Mouse (Mus musculus) forebrain, embryonic 11.5 days (tissue): ENCODE data around the gene Zfr2. TPM values are rescaled to one million over a fixed set of nuclear protein-coding genes. Genes with fewer than 3 reads are reported as not detected.

Experiments used
- ATAC-seq: fragments of 200-750 bp; cut with Nextera tagmentation; replicated peaks from 2 replicates; pipeline ENCODE4 v1.8.0; 2017; ENCODE audit warnings: moderate TSS enrichment; ENCODE audit not compliant: low FRiP score
- DNase-seq: peaks from one replicate; pipeline ENCODE4 v3.0.0-alpha.2; 2017; ENCODE audit warnings: low spot score
- H3K27ac ChIP-seq: fragments of 300-500 bp; sonication (generic); 2 replicates; pipeline ENCODE4 v1.5.1; 2014; ENCODE audit warnings: low read depth, low read length
- H3K27me3 ChIP-seq: fragments of 300-500 bp; sonication (generic); 2 replicates; pipeline ENCODE4 v1.6.1; 2014; ENCODE audit warnings: mild to moderate bottlenecking, low read length, mixed read lengths; ENCODE audit not compliant: control insufficient read depth, insufficient read depth
- H3K36me3 ChIP-seq: fragments of 300-500 bp; sonication (generic); 2 replicates; pipeline ENCODE4 v1.6.1; 2014; ENCODE audit warnings: mild to moderate bottlenecking, low read length, moderate library complexity, mixed read lengths; ENCODE audit not compliant: control insufficient read depth, insufficient read depth
- H3K4me1 ChIP-seq: fragments of 300-500 bp; sonication (generic); replicated peaks from 2 replicates; pipeline ENCODE4 v1.6.1; 2014; ENCODE audit warnings: low read length, mixed read lengths; ENCODE audit not compliant: control insufficient read depth, insufficient read depth
- H3K4me2 ChIP-seq: fragments of 300-500 bp; sonication (generic); 2 replicates; pipeline ENCODE4 v1.6.1; 2014; ENCODE audit warnings: low read depth, mild to moderate bottlenecking, low read length, moderate library complexity, mixed read lengths; ENCODE audit not compliant: severe bottlenecking
- H3K4me3 ChIP-seq: fragments of 300-500 bp; sonication (generic); 2 replicates; pipeline ENCODE4 v1.5.1; 2014; ENCODE audit warnings: low read depth, low read length
- H3K9ac ChIP-seq: fragments of 300-500 bp; sonication (generic); 2 replicates; pipeline ENCODE4 v1.6.1; 2014; ENCODE audit warnings: low read length
- H3K9me3 ChIP-seq: fragments of 300-500 bp; sonication (generic); 2 replicates; pipeline ENCODE4 v1.6.1; 2016; ENCODE audit warnings: low read length, mixed read lengths; ENCODE audit not compliant: control insufficient read depth
- WGBS: fragments of 180-500 bp; shearing (Covaris S2); extraction: QIAGEN DNeasy Blood & Tissue Kit; methylation state at CpG from one replicate; pipeline ENCODE4 v1.1.7; 2014; 5-methylcytosine and 5-hydroxymethylcytosine counted together
- polyA plus RNA-seq: library from polyadenylated mRNA; unstranded; fragments of >200 nt; fragmentation: Nextera tagmentation; extraction: Ambion mirVana; gene quantifications from 2 replicates; pipeline ENCODE4 v1.2.1, GENCODE M21; 2014

The Zfr2 gene
- 5.3 and 6.4 TPM in 2 replicates for polyA plus RNA-seq

DNA sequence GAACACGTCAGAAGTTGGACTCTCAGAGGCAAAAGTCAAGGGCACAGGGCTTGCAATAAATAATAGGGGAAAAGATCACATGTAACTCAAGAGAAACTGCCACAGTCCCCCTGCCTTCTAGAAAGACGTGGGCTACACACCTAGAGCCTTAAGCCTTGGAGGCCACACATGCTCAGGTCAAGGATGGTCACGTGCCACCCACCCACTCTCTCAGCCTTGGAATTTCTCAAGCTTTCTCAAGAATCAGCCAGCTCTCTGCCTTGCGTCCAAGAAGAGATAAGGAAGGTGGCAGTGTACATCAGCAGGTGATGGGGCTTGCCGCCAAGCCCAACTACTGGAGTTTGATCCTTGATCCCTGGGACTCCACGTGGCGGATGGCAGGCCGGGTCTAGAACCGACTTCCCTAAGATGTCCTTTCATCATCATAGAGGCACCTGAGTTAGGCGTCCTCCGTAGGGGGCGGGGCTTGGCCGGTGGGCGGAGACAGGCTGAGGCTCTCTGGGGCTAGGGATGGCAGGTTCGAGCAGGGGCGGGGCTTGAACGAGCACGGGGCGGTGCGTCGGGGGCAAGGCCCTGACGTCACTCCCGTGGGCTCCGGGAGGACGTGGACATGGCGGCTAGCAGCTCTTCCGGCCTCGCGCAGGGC is at the start of gene Zfr2:
Gene Zfr2, plus strand, starts transcription at position 576 of the 646 bp plus-strand sequence.
- Histone ChIP-seq H3K9me3 (no peaks in the 10 kb centered on the region), H3K27ac (no peak within 1 kb of the TSS), H3K9ac (peak within 1 kb of the TSS; percentile 78), H3K4me1 (peaks cover 7% of the 10 kb centered on the region; the same call in 1 of the 2 replicates), H3K36me3 (no peaks in the 10 kb centered on the region), H3K27me3 (no peaks in the 10 kb centered on the region; the same call in 1 of the 2 replicates), H3K4me2 (peak within 1 kb of the TSS; percentile 56), H3K4me3 (peak within 1 kb of the TSS; percentile 75)
- peak; percentile 79 for ATAC-seq
- DNase-seq: peak; percentile 93
- whole genome bisulfite sequencing: 8% methylated on average over 29 of the region's 29 CpGs

DNA sequence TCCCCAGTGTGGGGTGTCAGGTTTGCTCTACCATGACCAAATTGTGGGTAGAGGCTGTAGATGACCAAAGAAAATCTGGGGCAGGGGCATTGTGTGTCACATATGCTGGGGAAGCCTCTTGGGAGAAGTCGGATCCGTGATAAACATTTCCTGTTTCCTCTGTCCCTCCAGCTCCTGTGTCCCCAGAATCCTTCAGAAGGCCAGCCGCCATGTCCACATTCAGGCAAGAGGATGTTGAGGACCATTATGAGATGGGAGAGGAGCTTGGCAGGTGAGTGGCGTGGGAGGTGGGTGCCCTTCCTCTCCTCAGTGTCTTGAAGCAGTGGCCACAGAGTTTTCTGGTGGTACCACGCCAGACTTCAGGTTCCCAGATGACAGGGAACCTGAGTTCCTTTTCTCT is 49.1 kb upstream of the Zfr2 start, which contains the start of gene 4930442H23Rik:
Gene 4930442H23Rik, minus strand, starts transcription at position 45 of the 400 bp plus-strand sequence.
- H3K4me2 ChIP-seq: peak within 1 kb of the TSS; percentile 68
- H3K36me3 ChIP-seq: peaks cover 32% of the 10 kb centered on the region
- peak within 1 kb of the TSS; percentile 66 for H3K4me3 ChIP-seq
- H3K9ac ChIP-seq: peak within 1 kb of the TSS; percentile 69
- DNase-seq (no peak), ATAC-seq (no peak)
- H3K9me3 ChIP-seq: no peaks in the 10 kb centered on the region
- peaks cover 11% of the 10 kb centered on the region for H3K4me1 ChIP-seq
- WGBS: 88% methylated on average over 5 of the region's 5 CpGs
- H3K27ac ChIP-seq: peak within 1 kb of the TSS; percentile 59
- H3K27me3 ChIP-seq: no peaks in the 10 kb centered on the region

DNA sequence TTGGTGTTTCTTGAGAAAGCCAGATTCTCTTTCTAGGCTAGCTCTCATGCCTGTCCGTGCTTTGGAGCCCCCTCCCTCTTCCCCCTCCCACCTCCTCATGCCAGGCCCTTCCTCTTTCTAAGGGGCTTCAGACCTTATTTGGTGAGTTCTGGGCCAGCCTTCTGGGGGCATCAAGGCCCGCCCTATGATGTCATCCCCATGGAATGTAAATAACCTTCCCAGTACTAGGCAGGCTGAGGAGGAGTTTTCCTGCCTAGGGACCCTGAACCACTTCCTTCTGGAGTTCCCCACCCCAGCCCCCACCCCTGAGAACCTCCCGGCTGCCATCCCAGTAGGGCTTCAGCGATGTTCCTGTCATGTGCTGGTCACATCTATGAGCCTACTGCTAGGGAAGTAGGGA is 48.2 kb upstream of the Zfr2 start:
- H3K9ac ChIP-seq: no peak overlapping the region
- H3K4me3 ChIP-seq: no peak overlapping the region
- no peak overlapping the region for H3K27ac ChIP-seq
- peaks cover 22% of the 10 kb centered on the region for H3K36me3 ChIP-seq
- peaks cover 9% of the 10 kb centered on the region for H3K4me1 ChIP-seq
- H3K4me2 ChIP-seq: no peak overlapping the region
- 78% methylated on average over 4 of the region's 4 CpGs for WGBS
- H3K9me3 ChIP-seq: no peaks in the 10 kb centered on the region
- DNase-seq (no peak), ATAC-seq (no peak)
- H3K27me3 ChIP-seq: no peaks in the 10 kb centered on the region

DNA sequence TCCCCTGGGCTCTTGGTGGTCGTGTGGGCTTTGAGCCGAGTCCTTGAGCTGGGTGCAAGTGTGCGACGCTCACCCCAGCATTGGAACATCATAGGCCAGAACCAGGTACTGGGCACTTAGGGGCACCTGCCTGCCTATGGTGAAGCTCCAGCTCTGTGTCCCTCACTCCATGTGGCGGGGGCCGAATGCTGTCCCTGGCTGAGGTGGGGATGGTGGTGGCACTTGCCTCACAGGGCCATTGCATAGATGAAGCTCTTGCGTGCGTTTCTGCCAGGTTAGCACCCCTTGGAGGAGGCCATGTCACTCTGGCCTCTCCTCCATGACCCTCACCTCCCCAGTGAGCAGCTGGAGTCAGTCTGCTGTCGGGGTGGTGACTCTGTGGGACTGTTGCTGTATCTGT is 45.8 kb upstream of the Zfr2 start:
- 95% methylated on average over 9 of the region's 9 CpGs for WGBS
- DNase-seq: no peak
- Histone ChIP-seq H3K27ac (no peak overlapping the region), H3K4me1 (peaks cover 9% of the 10 kb centered on the region), H3K9me3 (no peaks in the 10 kb centered on the region), H3K4me3 (no peak overlapping the region), H3K4me2 (no peak overlapping the region), H3K27me3 (no peaks in the 10 kb centered on the region), H3K9ac (no peak overlapping the region), H3K36me3 (peaks cover 1% of the 10 kb centered on the region; the same call in 1 of the 2 replicates)
- no peak for ATAC-seq

DNA sequence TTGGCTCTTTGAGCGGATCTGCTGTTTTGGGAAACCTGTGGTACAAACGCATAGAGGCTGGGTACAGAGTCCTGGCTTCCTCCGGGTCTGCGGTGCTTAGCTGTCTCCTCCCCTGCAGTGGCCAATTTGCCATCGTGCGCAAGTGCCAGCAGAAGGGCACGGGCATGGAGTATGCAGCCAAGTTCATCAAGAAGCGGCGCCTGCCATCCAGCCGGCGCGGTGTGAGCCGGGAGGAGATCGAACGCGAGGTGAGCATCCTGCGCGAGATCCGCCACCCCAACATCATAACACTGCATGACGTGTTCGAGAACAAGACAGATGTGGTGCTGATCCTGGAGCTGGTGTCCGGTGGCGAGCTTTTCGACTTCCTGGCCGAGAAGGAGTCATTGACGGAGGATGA is 43.1 kb upstream of the Zfr2 start:
- no peak for ATAC-seq
- WGBS: 80% methylated on average over 26 of the region's 26 CpGs
- no peak overlapping the region for H3K4me2 ChIP-seq
- H3K36me3 ChIP-seq: no peaks in the 10 kb centered on the region; the same call in 1 of the 2 replicates
- no peak overlapping the region for H3K4me3 ChIP-seq
- H3K9me3 ChIP-seq: no peaks in the 10 kb centered on the region
- H3K9ac ChIP-seq: no peak overlapping the region
- peaks cover 13% of the 10 kb centered on the region for H3K4me1 ChIP-seq
- H3K27ac ChIP-seq: no peak overlapping the region
- peaks cover 11% of the 10 kb centered on the region for H3K27me3 ChIP-seq
- DNase-seq: no peak

DNA sequence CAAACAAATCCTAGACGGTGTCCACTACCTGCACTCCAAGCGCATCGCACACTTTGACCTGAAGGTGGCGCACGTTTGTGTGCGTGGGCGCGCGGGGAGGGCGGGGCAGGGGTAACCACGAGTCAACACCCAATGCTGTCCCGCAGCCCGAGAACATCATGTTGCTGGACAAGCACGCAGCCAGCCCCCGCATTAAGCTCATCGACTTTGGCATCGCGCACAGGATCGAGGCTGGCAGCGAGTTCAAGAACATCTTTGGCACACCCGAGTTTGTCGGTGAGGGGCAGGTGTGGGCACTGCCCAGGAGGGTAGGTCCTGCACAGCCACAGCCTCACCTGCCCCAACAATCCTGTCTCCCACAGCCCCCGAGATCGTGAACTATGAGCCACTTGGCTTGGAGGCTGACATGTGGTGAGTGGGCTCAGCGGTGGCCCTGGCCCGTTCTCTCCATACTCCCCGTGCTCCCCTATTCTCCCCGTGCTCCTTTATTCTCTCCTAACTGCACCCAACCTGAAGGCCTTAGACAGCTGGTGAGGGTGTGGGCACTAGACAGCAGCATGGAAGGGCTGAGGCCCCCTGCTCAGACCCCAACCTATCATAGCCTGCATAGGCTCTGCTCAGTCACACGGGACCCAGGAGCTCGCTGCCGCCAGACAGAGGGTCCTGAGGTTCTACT is 42.6 kb upstream of the Zfr2 start:
- DNase-seq: peak; percentile 75
- no peak for ATAC-seq
- Histone ChIP-seq H3K4me2 (no peak overlapping the region), H3K4me3 (no peak overlapping the region), H3K9ac (no peak overlapping the region), H3K36me3 (no peaks in the 10 kb centered on the region; the same call in 1 of the 2 replicates), H3K27ac (no peak overlapping the region), H3K27me3 (peaks cover 17% of the 10 kb centered on the region), H3K4me1 (peaks cover 13% of the 10 kb centered on the region), H3K9me3 (no peaks in the 10 kb centered on the region)
- 66% methylated on average over 31 of the region's 31 CpGs for WGBS

DNA sequence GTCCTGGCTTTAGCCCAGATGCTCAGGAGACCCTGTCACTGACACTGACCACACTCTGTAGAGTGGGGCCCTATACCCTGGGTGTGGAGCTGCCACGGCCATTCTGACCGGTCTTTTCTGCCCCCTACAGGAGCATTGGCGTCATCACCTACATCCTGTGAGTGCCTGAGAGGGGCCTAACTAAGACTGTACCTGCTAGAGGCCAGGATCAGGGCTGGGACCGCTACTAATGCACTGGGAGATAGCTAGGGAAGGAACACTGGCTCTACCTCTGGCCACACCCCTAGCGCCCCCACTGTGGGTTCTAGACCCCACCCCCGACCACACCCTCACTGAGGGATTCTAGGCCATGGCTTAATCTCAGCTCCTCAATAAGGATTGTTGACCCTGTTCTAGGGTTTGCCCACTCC is 42.0 kb upstream of the Zfr2 start:
- Histone ChIP-seq H3K4me3 (no peak overlapping the region), H3K27ac (no peak overlapping the region), H3K36me3 (no peaks in the 10 kb centered on the region; the same call in 1 of the 2 replicates), H3K4me1 (peaks cover 13% of the 10 kb centered on the region), H3K9me3 (no peaks in the 10 kb centered on the region), H3K9ac (no peak overlapping the region), H3K27me3 (peaks cover 21% of the 10 kb centered on the region), H3K4me2 (no peak overlapping the region)
- 71% methylated on average over 6 of the region's 6 CpGs for WGBS
- DNase-seq: no peak
- no peak for ATAC-seq

DNA sequence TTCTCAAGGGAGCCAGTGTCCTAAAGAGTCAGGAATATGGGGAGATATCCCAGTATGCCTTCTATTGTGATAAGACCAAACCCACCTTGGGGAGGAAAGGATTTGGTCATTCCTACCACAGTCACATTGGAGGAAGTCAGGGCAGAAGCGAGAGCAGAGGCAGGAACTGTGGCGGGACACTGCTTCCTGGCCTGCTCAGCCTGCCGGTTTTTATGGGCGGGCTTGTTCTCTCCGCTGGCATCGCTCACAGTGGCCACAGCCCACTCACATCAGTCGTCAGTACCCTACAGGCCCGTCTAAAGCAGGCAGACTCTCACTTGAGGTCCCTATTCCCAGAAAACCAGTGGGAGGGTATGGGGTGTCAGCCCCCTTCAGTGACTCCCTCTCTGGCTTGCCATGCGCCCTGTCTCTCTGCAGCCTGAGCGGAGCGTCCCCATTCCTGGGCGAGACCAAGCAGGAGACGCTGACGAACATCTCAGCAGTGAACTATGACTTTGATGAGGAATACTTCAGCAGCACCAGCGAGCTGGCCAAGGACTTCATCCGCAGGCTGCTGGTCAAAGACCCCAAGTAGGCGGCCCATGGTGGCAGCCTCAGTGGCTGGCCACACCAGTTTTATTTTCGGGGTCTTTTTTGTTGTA is 41.5 kb upstream of the Zfr2 start:
- Histone ChIP-seq H3K27ac (no peak overlapping the region), H3K4me1 (peaks cover 13% of the 10 kb centered on the region)
- WGBS: 87% methylated on average over 18 of the region's 18 CpGs

More for the DNA sequence above, 41.5 kb upstream of the Zfr2 start:
- H3K4me2 ChIP-seq: no peak overlapping the region; the same call in 1 of the 2 replicates
- DNase-seq (no peak), ATAC-seq (no peak)
- peaks cover 21% of the 10 kb centered on the region for H3K27me3 ChIP-seq
- H3K36me3 ChIP-seq: no peaks in the 10 kb centered on the region; the same call in 1 of the 2 replicates
- H3K9ac ChIP-seq: no peak overlapping the region
- no peaks in the 10 kb centered on the region for H3K9me3 ChIP-seq
- no peak overlapping the region for H3K4me3 ChIP-seq
